Mouse (Mus musculus) hindbrain, embryonic 14.5 days (tissue): ENCODE results near the gene Slmap. TPM values are rescaled to one million over a fixed set of nuclear protein-coding genes. Genes with fewer than 3 reads are reported as not detected.

Experiments used
- ATAC-seq: fragments of 200-750 bp; cut with Nextera tagmentation; 2 replicates; pipeline ENCODE4 v1.8.0; 2017; ENCODE audit warnings: moderate number of reproducible peaks, mild to moderate bottlenecking, moderate TSS enrichment, moderate library complexity; ENCODE audit not compliant: low FRiP score
- DNase-seq: peaks from one replicate; pipeline ENCODE4 v3.0.0-alpha.2; 2015; ENCODE audit warnings: low spot score
- H3K27ac ChIP-seq: fragments of 300-500 bp; sonication (generic); 2 replicates; pipeline ENCODE4 v1.5.1; 2014; ENCODE audit warnings: mild to moderate bottlenecking, moderate library complexity
- H3K27me3 ChIP-seq: fragments of 300-500 bp; sonication (generic); 2 replicates; pipeline ENCODE4 v1.6.1; 2014; ENCODE audit warnings: mild to moderate bottlenecking, low read length, mixed read lengths; ENCODE audit not compliant: control insufficient read depth, insufficient read depth
- H3K36me3 ChIP-seq: fragments of 300-500 bp; sonication (generic); replicated peaks from 2 replicates; pipeline ENCODE4 v1.6.1; 2014; ENCODE audit not compliant: control insufficient read depth, insufficient read depth
- H3K4me1 ChIP-seq: fragments of 300-500 bp; sonication (generic); replicated peaks from 2 replicates; pipeline ENCODE4 v1.6.1; 2014; ENCODE audit warnings: antibody characterized with exemption, low read length, mixed read lengths; ENCODE audit not compliant: control insufficient read depth, insufficient read depth
- H3K4me2 ChIP-seq: fragments of 300-500 bp; sonication (generic); replicated peaks from 2 replicates; pipeline ENCODE4 v1.6.1; 2014; ENCODE audit warnings: mild to moderate bottlenecking, moderate library complexity
- H3K4me3 ChIP-seq: fragments of 300-500 bp; sonication (generic); replicated peaks from 2 replicates; pipeline ENCODE4 v1.5.1; 2014; ENCODE audit warnings: mild to moderate bottlenecking, low read length
- H3K9ac ChIP-seq: fragments of 300-500 bp; sonication (generic); 2 replicates; pipeline ENCODE4 v1.6.1; 2014
- H3K9me3 ChIP-seq: fragments of 300-500 bp; sonication (generic); 2 replicates; pipeline ENCODE4 v1.6.1; 2016; ENCODE audit warnings: low read length; ENCODE audit not compliant: control insufficient read depth
- WGBS: fragments of 180-500 bp; shearing (Covaris S2); extraction: QIAGEN DNeasy Blood & Tissue Kit; methylation state at CpG from one replicate; pipeline ENCODE4 v1.1.7; 2014; 5-methylcytosine and 5-hydroxymethylcytosine counted together
- polyA plus RNA-seq: library from polyadenylated mRNA; unstranded; fragments of >200 nt; fragmentation: Nextera tagmentation; extraction: Ambion mirVana; gene quantifications from 2 replicates; pipeline ENCODE4 v1.2.1, GENCODE M21; 2014

Slmap gene
- polyA plus RNA-seq, 1 experiment from 2014 or later: 19.6 TPM

DNA sequence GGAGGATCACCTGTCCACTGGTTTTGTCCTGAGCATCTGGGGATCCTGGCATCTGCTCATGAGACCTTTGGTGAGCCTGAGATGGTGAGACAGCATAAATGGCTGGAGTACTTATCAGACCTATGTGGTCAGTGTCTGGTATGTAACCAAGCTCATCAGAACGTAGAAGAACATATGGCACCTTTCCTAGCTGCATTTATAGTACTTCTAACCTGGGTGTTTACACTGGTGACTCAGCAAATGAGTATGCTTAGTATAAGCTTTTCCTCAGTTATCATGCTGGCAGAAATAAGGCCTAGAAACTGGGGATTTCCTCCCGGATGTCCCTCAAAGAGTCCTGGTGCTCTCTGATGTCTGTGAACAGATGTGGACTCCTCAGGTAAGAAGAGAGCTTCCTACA, 27.5 kb upstream of the Slmap start:
- Histone ChIP-seq H3K27me3 (no peaks in the 10 kb centered on the region), H3K9ac (no peak overlapping the region), H3K27ac (no peak overlapping the region), H3K4me2 (no peak overlapping the region), H3K4me1 (no peaks in the 10 kb centered on the region), H3K4me3 (no peak overlapping the region), H3K36me3 (no peaks in the 10 kb centered on the region), H3K9me3 (no peaks in the 10 kb centered on the region)
- 85% methylated on average over 2 of the region's 2 CpGs for WGBS
- DNase-seq (no peak), ATAC-seq (no peak)

DNA sequence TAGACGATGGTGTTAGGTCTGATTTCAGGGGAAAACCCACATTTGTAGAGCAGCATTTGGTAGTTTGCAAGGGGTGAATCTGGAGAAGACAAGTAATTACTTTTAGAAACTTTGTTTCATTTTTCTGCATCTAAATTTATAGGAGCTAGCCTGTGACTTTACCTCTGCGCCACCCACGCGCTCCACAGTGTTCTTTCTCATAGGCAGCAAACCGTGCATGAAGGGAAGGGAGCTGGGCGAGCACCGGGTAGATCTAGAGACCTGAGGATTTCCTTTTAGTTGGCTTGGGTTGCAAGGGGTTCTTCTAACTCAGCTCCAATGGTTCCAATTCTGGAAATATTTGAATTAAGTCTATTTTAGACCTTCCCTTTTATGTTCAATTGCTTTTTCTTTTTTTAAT, 23.8 kb upstream of the Slmap start:
- H3K27ac ChIP-seq: no peak overlapping the region
- H3K27me3 ChIP-seq: no peaks in the 10 kb centered on the region
- ATAC-seq (no peak), DNase-seq (no peak)
- no peak overlapping the region for H3K9ac ChIP-seq
- no peak overlapping the region for H3K4me2 ChIP-seq
- no peaks in the 10 kb centered on the region for H3K9me3 ChIP-seq
- WGBS: 89% methylated on average over 7 of the region's 7 CpGs
- no peaks in the 10 kb centered on the region for H3K36me3 ChIP-seq
- H3K4me3 ChIP-seq: no peak overlapping the region
- no peaks in the 10 kb centered on the region for H3K4me1 ChIP-seq

DNA sequence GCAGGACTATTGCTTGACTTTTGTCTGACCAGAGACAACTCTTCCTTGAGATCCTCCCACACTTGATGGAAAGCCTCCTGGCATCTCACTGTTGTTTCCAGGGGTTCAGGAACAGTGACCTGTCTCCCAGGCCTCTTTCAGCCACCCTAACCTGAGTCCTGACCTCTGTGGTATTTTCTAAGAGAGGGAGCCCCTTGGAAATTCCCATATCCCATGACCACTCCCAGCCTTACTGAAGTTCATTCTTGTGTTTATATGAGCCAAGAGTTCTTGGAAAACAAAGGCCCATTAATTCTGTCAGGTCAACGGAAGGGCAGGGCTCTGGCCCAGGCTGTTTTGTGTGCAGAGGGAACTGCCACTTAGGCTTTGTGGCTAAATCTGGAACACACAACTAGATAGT, 22.9 kb upstream of the Slmap start:
- H3K9me3 ChIP-seq: no peaks in the 10 kb centered on the region
- H3K4me2 ChIP-seq: no peak overlapping the region
- H3K4me1 ChIP-seq: no peaks in the 10 kb centered on the region
- no peaks in the 10 kb centered on the region for H3K27me3 ChIP-seq
- H3K9ac ChIP-seq: no peak overlapping the region
- ATAC-seq: no peak
- H3K4me3 ChIP-seq: no peak overlapping the region
- H3K36me3 ChIP-seq: no peaks in the 10 kb centered on the region
- 60% methylated on average over 1 of the region's 1 CpGs for WGBS
- no peak for DNase-seq
- no peak overlapping the region for H3K27ac ChIP-seq

DNA sequence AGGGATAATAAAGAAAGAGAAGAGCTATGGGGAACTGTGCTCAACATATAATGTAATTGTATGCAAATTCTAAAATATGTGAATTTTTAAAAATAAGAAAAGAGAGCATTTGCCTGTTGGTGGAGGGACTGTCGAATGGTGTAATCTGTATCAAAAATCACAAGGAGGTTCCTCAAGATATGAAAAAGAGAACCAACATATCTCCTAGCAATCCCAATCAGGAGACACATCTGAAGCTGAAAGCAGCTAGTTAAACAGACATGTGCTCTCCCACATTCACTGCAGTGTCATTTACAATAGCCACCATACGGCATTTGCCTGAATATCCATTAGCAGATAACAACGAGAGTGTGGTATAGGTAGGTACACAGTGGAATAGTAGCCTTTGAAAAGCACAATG, 18.1 kb upstream of the Slmap start:
- Histone ChIP-seq H3K27me3 (no peaks in the 10 kb centered on the region), H3K36me3 (no peaks in the 10 kb centered on the region), H3K9me3 (no peaks in the 10 kb centered on the region), H3K4me1 (no peaks in the 10 kb centered on the region), H3K27ac (no peak overlapping the region), H3K4me3 (no peak overlapping the region), H3K4me2 (no peak overlapping the region), H3K9ac (no peak overlapping the region)
- 86% methylated on average over 3 of the region's 3 CpGs for WGBS
- ATAC-seq (no peak), DNase-seq (no peak)

DNA sequence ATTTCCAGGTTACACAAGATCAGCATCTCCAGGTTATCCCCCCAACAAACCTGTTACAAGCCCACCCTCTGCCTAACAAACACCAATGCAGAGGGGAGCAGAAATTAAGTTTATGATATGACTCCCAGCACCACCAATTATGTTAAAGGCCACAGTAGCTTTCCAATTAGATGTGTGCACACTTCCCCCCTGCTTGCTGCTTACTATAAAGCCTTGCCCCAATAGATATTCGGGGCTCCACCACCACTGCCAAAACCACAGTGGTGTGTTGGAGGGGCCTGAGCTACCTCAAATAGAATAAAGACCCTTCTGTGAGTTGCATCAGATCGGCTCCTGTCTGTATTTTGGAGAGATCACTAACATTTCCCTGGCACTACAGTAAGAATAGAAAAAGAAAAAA, 17.7 kb upstream of the Slmap start:
- no peak overlapping the region for H3K9ac ChIP-seq
- no peak overlapping the region for H3K4me2 ChIP-seq
- DNase-seq: no peak
- H3K4me1 ChIP-seq: no peaks in the 10 kb centered on the region
- 88% methylated on average over 2 of the region's 2 CpGs for WGBS
- H3K27ac ChIP-seq: no peak overlapping the region
- H3K27me3 ChIP-seq: no peaks in the 10 kb centered on the region
- no peak overlapping the region for H3K4me3 ChIP-seq
- H3K36me3 ChIP-seq: no peaks in the 10 kb centered on the region
- H3K9me3 ChIP-seq: no peaks in the 10 kb centered on the region
- ATAC-seq: no peak

DNA sequence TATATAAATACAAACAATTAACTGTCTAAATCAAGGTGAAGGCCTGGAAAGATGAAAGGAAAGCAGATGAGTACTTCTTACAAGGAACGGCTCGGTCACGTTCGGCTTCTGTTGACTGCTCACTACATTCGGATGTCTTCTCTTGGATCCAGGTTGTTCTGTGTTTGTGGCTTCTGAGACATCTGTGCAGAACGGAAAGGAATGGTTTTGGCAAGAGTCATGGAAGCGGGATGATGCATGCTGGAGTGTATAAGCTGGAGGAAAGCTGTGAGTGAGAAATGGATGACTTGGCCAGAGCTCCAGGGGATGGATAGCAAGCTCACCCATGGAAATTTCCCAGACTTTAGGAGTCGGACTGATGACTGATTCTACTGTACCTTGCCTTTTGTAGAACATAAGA, 16.0 kb upstream of the Slmap start:
- WGBS: 95% methylated on average over 8 of the region's 8 CpGs
- Histone ChIP-seq H3K4me3 (no peak overlapping the region), H3K36me3 (no peaks in the 10 kb centered on the region), H3K27me3 (no peaks in the 10 kb centered on the region), H3K4me2 (no peak overlapping the region), H3K9ac (no peak overlapping the region), H3K9me3 (no peaks in the 10 kb centered on the region), H3K27ac (no peak overlapping the region), H3K4me1 (no peaks in the 10 kb centered on the region)
- no peak for DNase-seq
- no peak for ATAC-seq

DNA sequence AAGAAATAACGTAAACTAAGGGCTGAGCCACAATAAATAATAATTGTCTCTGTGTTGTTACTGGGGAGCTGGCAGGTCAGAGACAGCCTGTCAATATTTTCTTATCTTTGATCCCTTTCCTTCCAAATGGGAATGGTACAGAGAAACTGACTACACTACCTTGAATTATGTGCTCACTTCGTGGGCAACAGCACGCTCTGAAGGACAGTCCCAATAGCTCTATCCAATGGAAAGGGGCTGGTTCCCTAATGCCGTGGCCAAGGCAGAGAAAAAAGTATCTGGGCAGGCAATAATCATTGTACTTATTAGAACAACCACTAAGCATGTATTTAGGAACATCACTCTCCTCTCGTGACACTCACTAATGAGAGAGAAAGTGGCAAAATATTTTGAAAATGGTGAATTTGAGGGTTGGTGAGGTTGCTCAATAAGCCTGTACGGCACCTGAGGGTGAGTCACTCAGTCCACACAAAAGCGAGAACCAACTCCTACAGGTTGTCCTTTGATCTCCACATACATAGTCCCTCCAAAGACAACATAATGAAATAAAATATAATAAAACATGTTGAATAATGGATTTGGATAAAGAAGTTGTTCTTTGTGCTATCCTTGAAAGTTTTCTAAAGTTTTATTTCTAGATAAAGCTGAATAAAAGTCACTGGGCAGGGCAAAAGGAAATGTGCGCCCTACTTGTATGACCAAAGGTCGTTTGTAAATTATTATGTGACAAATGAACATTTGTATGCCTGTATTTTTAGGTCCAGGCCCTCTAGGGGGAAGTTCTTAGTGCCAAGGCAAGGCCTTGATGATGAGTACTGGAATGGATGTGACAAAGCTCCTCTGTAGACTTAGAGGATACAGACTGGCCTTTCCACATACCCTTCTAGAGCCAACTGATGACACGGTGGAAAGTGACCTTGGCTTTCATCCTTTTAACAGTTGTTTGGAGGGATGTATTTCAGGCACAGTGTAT, 13.1 kb upstream of the Slmap start:
- Histone ChIP-seq H3K4me3 (no peak overlapping the region), H3K9ac (no peak overlapping the region), H3K27me3 (no peaks in the 10 kb centered on the region), H3K9me3 (no peaks in the 10 kb centered on the region), H3K4me2 (no peak overlapping the region), H3K36me3 (no peaks in the 10 kb centered on the region), H3K27ac (no peak overlapping the region), H3K4me1 (no peaks in the 10 kb centered on the region)
- ATAC-seq (no peak), DNase-seq (no peak)
- WGBS: 85% methylated on average over 10 of the region's 10 CpGs

DNA sequence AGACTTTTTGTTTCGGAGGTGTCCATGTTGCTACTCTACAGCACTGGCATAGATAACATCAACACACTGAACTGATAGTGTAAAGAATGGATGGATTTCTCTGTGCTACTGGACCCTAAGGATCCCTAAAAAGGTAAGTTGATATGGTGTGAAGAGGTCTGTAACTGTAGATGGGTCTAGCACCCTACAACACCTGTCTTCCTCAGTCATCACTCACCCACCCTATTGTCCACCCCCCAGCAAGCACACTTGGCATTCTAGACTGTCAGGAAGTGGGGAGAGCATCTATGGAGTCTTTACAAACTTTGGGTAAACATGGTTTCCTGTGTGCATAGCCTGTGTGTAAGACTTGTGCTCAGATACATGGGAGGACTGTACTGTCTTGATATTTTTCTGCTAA, 7.4 kb upstream of the Slmap start:
- WGBS: 100% methylated on average over 1 of the region's 1 CpGs
- no peak overlapping the region for H3K4me2 ChIP-seq
- H3K36me3 ChIP-seq: no peaks in the 10 kb centered on the region
- no peaks in the 10 kb centered on the region for H3K4me1 ChIP-seq
- no peak overlapping the region for H3K4me3 ChIP-seq
- DNase-seq (no peak), ATAC-seq (no peak)
- no peaks in the 10 kb centered on the region; the same call in 1 of the 2 replicates for H3K27me3 ChIP-seq
- no peaks in the 10 kb centered on the region for H3K9me3 ChIP-seq
- no peak overlapping the region for H3K9ac ChIP-seq
- no peak overlapping the region for H3K27ac ChIP-seq

DNA sequence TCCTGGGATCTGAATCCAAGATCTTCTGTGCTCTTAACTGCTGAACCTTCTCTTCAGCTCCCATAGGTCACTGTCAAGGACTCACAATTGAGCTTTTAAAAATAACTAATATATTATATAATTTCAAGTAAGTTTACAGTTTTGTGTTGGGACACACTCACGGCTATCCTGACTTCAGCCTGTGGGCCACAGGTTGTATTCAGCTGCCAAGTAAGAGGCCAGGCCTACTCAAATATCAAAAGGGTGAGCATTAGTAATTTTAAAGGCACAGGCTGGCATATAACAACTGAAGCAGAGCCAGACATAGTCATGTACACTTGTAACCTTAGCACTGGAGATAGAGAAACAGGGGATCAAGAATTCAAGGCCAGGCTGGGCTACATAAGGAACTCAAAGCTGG, 5.8 kb upstream of the Slmap start:
- H3K27ac ChIP-seq: no peak overlapping the region
- H3K9ac ChIP-seq: no peak overlapping the region
- H3K36me3 ChIP-seq: no peaks in the 10 kb centered on the region
- no peak overlapping the region for H3K4me3 ChIP-seq
- no peak for DNase-seq
- H3K4me1 ChIP-seq: no peaks in the 10 kb centered on the region
- H3K27me3 ChIP-seq: no peaks in the 10 kb centered on the region; the same call in 1 of the 2 replicates
- no peak for ATAC-seq
- WGBS: 81% methylated on average over 1 of the region's 1 CpGs
- no peaks in the 10 kb centered on the region for H3K9me3 ChIP-seq
- no peak overlapping the region for H3K4me2 ChIP-seq
